13 mouse cellular contexts compared by ENCODE assay signal in genomic region chr2:22250462-22250861, GRCm38 (mm10). TPM values are rescaled to one million over a fixed set of nuclear protein-coding genes. Genes with fewer than 3 reads are reported as not detected.
"Had no signal": no experiment of that assay in that cellular context is flagged by ENCODE, and none has a peak within 500 bp of the region (broad histone marks: within the 10 kb centered on the region; RNA-seq: fewer than 3 reads in every experiment).

No protein-coding gene starts in this region.

- H3K9ac ChIP-seq: liver, embryonic 15.5 days had no signal

- H3K4me2 ChIP-seq: liver, embryonic 11.5 days; liver, embryonic 15.5 days had no signal

- H3K27ac ChIP-seq: left cerebral cortex, adult 2 months; limb, embryonic 10.5 days; liver, embryonic 15.5 days; stomach, postnatal 0 days had no signal

- H3K36me3 ChIP-seq: limb, embryonic 10.5 days; liver, embryonic 15.5 days had no signal

- H3K9me3 ChIP-seq: limb, embryonic 10.5 days; liver, embryonic 15.5 days had no signal

- H3K27me3 ChIP-seq: liver, embryonic 15.5 days had no signal

- ATAC-seq: lung, postnatal 0 days had no signal

- H3K4me3 ChIP-seq: left cerebral cortex, adult 2 months; limb, embryonic 10.5 days; liver, embryonic 15.5 days had no signal

- H3K4me1 ChIP-seq: limb, embryonic 10.5 days; liver, embryonic 15.5 days had no signal

- DNase-seq: kidney, postnatal 25 days; lung, adult 2 months; lung, postnatal 36 days; right cerebral cortex, adult 18-20 months; thymus, postnatal 14 days had no signal

RNA-seq across cellular contexts. Expression of gene Myo3a, which starts 23.2 kb away (rescaled TPM):
- total RNA-seq: megakaryocyte progenitor cell, adult 5-6 weeks had no signal
- polyA plus RNA-seq: kidney, embryonic 16.5 days; limb, embryonic 10.5 days; liver, embryonic 11.5 days; liver, embryonic 15.5 days; lung, adult 2 months; lung, postnatal 0 days had no signal
